Mouse (Mus musculus): ENCODE results near the gene B430305J03Rik.

- no peak for TF ChIP-seq CTCF (IDR thresholded peaks at IDR 0.05; ENCODE audit: low read depth)
- no peak for TF ChIP-seq EP300 (IDR thresholded peaks at IDR 0.05; ENCODE audit: low read depth)
Measured at GRCm38 (mm10) chr3:61364978-61365778, 573 bp downstream of the B430305J03Rik start.

All from liver, postnatal 0 days (tissue).